Mouse (Mus musculus): ENCODE results near the gene Upk1b. TPM values are rescaled to one million over a fixed set of nuclear protein-coding genes. Genes with fewer than 3 reads are reported as not detected.

Gene Upk1b
- polyA plus RNA-seq, 1 experiment from 2014 or later, result 30.6 TPM

- Histone ChIP-seq H3K27ac (ENCODE audit: low read depth, low read length) (no peak overlapping the region), H3K27me3 (ENCODE audit: control insufficient read depth, insufficient read depth, low read length) (no peaks in the 10 kb centered on the region), H3K36me3 (ENCODE audit: control insufficient read depth, insufficient read depth, low read length) (no peaks in the 10 kb centered on the region; the same call in 1 of the 2 replicates), H3K9ac (ENCODE audit: low read depth, low read length) (no peak overlapping the region), H3K4me1 (ENCODE audit: control insufficient read depth, insufficient read depth, low read length) (no peaks in the 10 kb centered on the region), H3K9me3 (replicated peaks; ENCODE audit: control insufficient read depth, low read length) (no peaks in the 10 kb centered on the region), H3K4me3 (ENCODE audit: low read depth, low read length) (no peak overlapping the region), H3K4me2 (no peak overlapping the region)
- WGBS (ENCODE audit: insufficient replicate concordance), result 79% methylated on average over 9 of the region's 9 CpGs
- ATAC-seq (replicated peaks; ENCODE audit: insufficient number of reproducible peaks, low FRiP score, low TSS enrichment), result no peak
Observed at GRCm38 (mm10) chr16:38769529-38769928, 30.6 kb downstream of the Upk1b start.

- 90% methylated on average over 8 of the region's 8 CpGs for WGBS (ENCODE audit: insufficient replicate concordance)
- Histone ChIP-seq H3K4me1 (ENCODE audit: control insufficient read depth, insufficient read depth, low read length) (0 out of 2 replicates have a peak, but pooled peaks cover 2% of the 10 kb centered on the region), H3K9me3 (replicated peaks; ENCODE audit: control insufficient read depth, low read length) (no peaks in the 10 kb centered on the region), H3K9ac (ENCODE audit: low read depth, low read length) (no peak overlapping the region), H3K27me3 (ENCODE audit: control insufficient read depth, insufficient read depth, low read length) (no peaks in the 10 kb centered on the region), H3K36me3 (ENCODE audit: control insufficient read depth, insufficient read depth, low read length) (no peaks in the 10 kb centered on the region; the same call in 1 of the 2 replicates), H3K4me3 (ENCODE audit: low read depth, low read length) (no peak overlapping the region), H3K4me2 (no peak overlapping the region), H3K27ac (ENCODE audit: low read depth, low read length) (no peak overlapping the region)
- no peak for ATAC-seq (replicated peaks; ENCODE audit: insufficient number of reproducible peaks, low FRiP score, low TSS enrichment)
Observed at GRCm38 (mm10) chr16:38768386-38768785, 31.7 kb downstream of the Upk1b start.

- WGBS (ENCODE audit: insufficient replicate concordance), result 82% methylated on average over 8 of the region's 8 CpGs
- no peak for ATAC-seq (replicated peaks; ENCODE audit: insufficient number of reproducible peaks, low FRiP score, low TSS enrichment)
- Histone ChIP-seq H3K36me3 (ENCODE audit: control insufficient read depth, insufficient read depth, low read length) (no peaks in the 10 kb centered on the region; the same call in 1 of the 2 replicates), H3K9ac (ENCODE audit: low read depth, low read length) (no peak overlapping the region), H3K27ac (ENCODE audit: low read depth, low read length) (no peak overlapping the region), H3K9me3 (replicated peaks; ENCODE audit: control insufficient read depth, low read length) (no peaks in the 10 kb centered on the region), H3K4me2 (no peak overlapping the region), H3K4me1 (ENCODE audit: control insufficient read depth, insufficient read depth, low read length) (0 out of 2 replicates have a peak, but pooled peaks cover 2% of the 10 kb centered on the region), H3K4me3 (ENCODE audit: low read depth, low read length) (no peak overlapping the region), H3K27me3 (ENCODE audit: control insufficient read depth, insufficient read depth, low read length) (no peaks in the 10 kb centered on the region)
Observed at GRCm38 (mm10) chr16:38767761-38768160, 32.4 kb downstream of the Upk1b start.

GRCm38 (mm10) chr16:38766671-38767070 lies 33.5 kb downstream of the Upk1b start:
- H3K36me3 ChIP-seq (ENCODE audit: control insufficient read depth, insufficient read depth, low read length), result no peaks in the 10 kb centered on the region; the same call in 1 of the 2 replicates
- H3K4me3 ChIP-seq (ENCODE audit: low read depth, low read length), result no peak overlapping the region
- H3K4me2 ChIP-seq, result no peak overlapping the region
- ATAC-seq (replicated peaks; ENCODE audit: insufficient number of reproducible peaks, low FRiP score, low TSS enrichment), result no peak
- 0 out of 2 replicates have a peak, but pooled peaks cover 2% of the 10 kb centered on the region for H3K4me1 ChIP-seq (ENCODE audit: control insufficient read depth, insufficient read depth, low read length)
- no peaks in the 10 kb centered on the region for H3K27me3 ChIP-seq (ENCODE audit: control insufficient read depth, insufficient read depth, low read length)
- H3K27ac ChIP-seq (ENCODE audit: low read depth, low read length), result no peak overlapping the region
- H3K9ac ChIP-seq (ENCODE audit: low read depth, low read length), result no peak overlapping the region
- 67% methylated on average over 3 of the region's 3 CpGs for WGBS (ENCODE audit: insufficient replicate concordance)
- no peaks in the 10 kb centered on the region for H3K9me3 ChIP-seq (replicated peaks; ENCODE audit: control insufficient read depth, low read length)

- Histone ChIP-seq H3K27me3 (ENCODE audit: control insufficient read depth, insufficient read depth, low read length) (no peaks in the 10 kb centered on the region), H3K4me3 (ENCODE audit: low read depth, low read length) (no peak overlapping the region), H3K4me1 (ENCODE audit: control insufficient read depth, insufficient read depth, low read length) (peaks cover 4% of the 10 kb centered on the region; the same call in 1 of the 2 replicates), H3K4me2 (no peak overlapping the region), H3K9ac (ENCODE audit: low read depth, low read length) (no peak overlapping the region), H3K9me3 (replicated peaks; ENCODE audit: control insufficient read depth, low read length) (no peaks in the 10 kb centered on the region), H3K27ac (ENCODE audit: low read depth, low read length) (0 out of 2 replicates have a peak overlapping the region, but pooled peaks have one; percentile 50), H3K36me3 (ENCODE audit: control insufficient read depth, insufficient read depth, low read length) (no peaks in the 10 kb centered on the region; the same call in 1 of the 2 replicates)
- 70% methylated on average over 4 of the region's 4 CpGs for WGBS (ENCODE audit: insufficient replicate concordance)
- ATAC-seq (replicated peaks; ENCODE audit: insufficient number of reproducible peaks, low FRiP score, low TSS enrichment), result 0 out of 2 replicates have a peak, but pooled peaks have one; percentile 26
Observed at GRCm38 (mm10) chr16:38763508-38763907, 36.6 kb downstream of the Upk1b start.

GRCm38 (mm10) chr16:38762401-38762800 lies 37.7 kb downstream of the Upk1b start:
- Histone ChIP-seq H3K9ac (ENCODE audit: low read depth, low read length) (no peak overlapping the region), H3K4me2 (no peak overlapping the region), H3K4me3 (ENCODE audit: low read depth, low read length) (no peak overlapping the region), H3K27me3 (ENCODE audit: control insufficient read depth, insufficient read depth, low read length) (no peaks in the 10 kb centered on the region), H3K9me3 (replicated peaks; ENCODE audit: control insufficient read depth, low read length) (no peaks in the 10 kb centered on the region), H3K4me1 (ENCODE audit: control insufficient read depth, insufficient read depth, low read length) (peaks cover 6% of the 10 kb centered on the region; the same call in 1 of the 2 replicates), H3K36me3 (ENCODE audit: control insufficient read depth, insufficient read depth, low read length) (peaks cover 4% of the 10 kb centered on the region), H3K27ac (ENCODE audit: low read depth, low read length) (no peak overlapping the region)
- ATAC-seq (replicated peaks; ENCODE audit: insufficient number of reproducible peaks, low FRiP score, low TSS enrichment), result no peak
- WGBS (ENCODE audit: insufficient replicate concordance), result 88% methylated on average over 8 of the region's 8 CpGs

- WGBS (ENCODE audit: insufficient replicate concordance), result 75% methylated on average over 5 of the region's 5 CpGs
Observed at GRCm38 (mm10) chr16:38761972-38762371, 38.2 kb downstream of the Upk1b start.

GRCm38 (mm10) chr16:38760834-38761375 lies 39.2 kb downstream of the Upk1b start:
- H3K27me3 ChIP-seq (ENCODE audit: control insufficient read depth, insufficient read depth, low read length), result no peaks in the 10 kb centered on the region
- H3K4me2 ChIP-seq, result no peak overlapping the region
- peaks cover 8% of the 10 kb centered on the region; the same call in 1 of the 2 replicates for H3K4me1 ChIP-seq (ENCODE audit: control insufficient read depth, insufficient read depth, low read length)
- H3K9ac ChIP-seq (ENCODE audit: low read depth, low read length), result no peak overlapping the region
- ATAC-seq (replicated peaks; ENCODE audit: insufficient number of reproducible peaks, low FRiP score, low TSS enrichment), result no peak
- peaks cover 4% of the 10 kb centered on the region for H3K36me3 ChIP-seq (ENCODE audit: control insufficient read depth, insufficient read depth, low read length)
- 79% methylated on average over 6 of the region's 6 CpGs for WGBS (ENCODE audit: insufficient replicate concordance)
- no peak overlapping the region for H3K4me3 ChIP-seq (ENCODE audit: low read depth, low read length)
- H3K9me3 ChIP-seq (replicated peaks; ENCODE audit: control insufficient read depth, low read length), result no peaks in the 10 kb centered on the region
- no peak overlapping the region for H3K27ac ChIP-seq (ENCODE audit: low read depth, low read length)

More at GRCm38 (mm10) chr16:38761972-38762371, 38.2 kb downstream of the Upk1b start:
- no peak overlapping the region for H3K4me2 ChIP-seq
- no peaks in the 10 kb centered on the region for H3K27me3 ChIP-seq (ENCODE audit: control insufficient read depth, insufficient read depth, low read length)
- no peak overlapping the region for H3K4me3 ChIP-seq (ENCODE audit: low read depth, low read length)
- peaks cover 6% of the 10 kb centered on the region; the same call in 1 of the 2 replicates for H3K4me1 ChIP-seq (ENCODE audit: control insufficient read depth, insufficient read depth, low read length)
- ATAC-seq (replicated peaks; ENCODE audit: insufficient number of reproducible peaks, low FRiP score, low TSS enrichment), result no peak
- H3K9me3 ChIP-seq (replicated peaks; ENCODE audit: control insufficient read depth, low read length), result no peaks in the 10 kb centered on the region
- no peak overlapping the region for H3K9ac ChIP-seq (ENCODE audit: low read depth, low read length)
- H3K27ac ChIP-seq (ENCODE audit: low read depth, low read length), result no peak overlapping the region
- H3K36me3 ChIP-seq (ENCODE audit: control insufficient read depth, insufficient read depth, low read length), result peaks cover 4% of the 10 kb centered on the region

- no peak for ATAC-seq (replicated peaks; ENCODE audit: insufficient number of reproducible peaks, low FRiP score, low TSS enrichment)
- Histone ChIP-seq H3K36me3 (ENCODE audit: control insufficient read depth, insufficient read depth, low read length) (peaks cover 4% of the 10 kb centered on the region), H3K9ac (ENCODE audit: low read depth, low read length) (no peak overlapping the region), H3K4me2 (no peak overlapping the region), H3K4me1 (ENCODE audit: control insufficient read depth, insufficient read depth, low read length) (peaks cover 8% of the 10 kb centered on the region; the same call in 1 of the 2 replicates), H3K27me3 (ENCODE audit: control insufficient read depth, insufficient read depth, low read length) (no peaks in the 10 kb centered on the region), H3K27ac (ENCODE audit: low read depth, low read length) (no peak overlapping the region), H3K4me3 (ENCODE audit: low read depth, low read length) (no peak overlapping the region), H3K9me3 (replicated peaks; ENCODE audit: control insufficient read depth, low read length) (no peaks in the 10 kb centered on the region)
- 91% methylated on average over 5 of the region's 5 CpGs for WGBS (ENCODE audit: insufficient replicate concordance)
Observed at GRCm38 (mm10) chr16:38760239-38760638, 39.9 kb downstream of the Upk1b start.
